8 mouse cellular contexts compared by ENCODE assay signal in the genomic region with DNA sequence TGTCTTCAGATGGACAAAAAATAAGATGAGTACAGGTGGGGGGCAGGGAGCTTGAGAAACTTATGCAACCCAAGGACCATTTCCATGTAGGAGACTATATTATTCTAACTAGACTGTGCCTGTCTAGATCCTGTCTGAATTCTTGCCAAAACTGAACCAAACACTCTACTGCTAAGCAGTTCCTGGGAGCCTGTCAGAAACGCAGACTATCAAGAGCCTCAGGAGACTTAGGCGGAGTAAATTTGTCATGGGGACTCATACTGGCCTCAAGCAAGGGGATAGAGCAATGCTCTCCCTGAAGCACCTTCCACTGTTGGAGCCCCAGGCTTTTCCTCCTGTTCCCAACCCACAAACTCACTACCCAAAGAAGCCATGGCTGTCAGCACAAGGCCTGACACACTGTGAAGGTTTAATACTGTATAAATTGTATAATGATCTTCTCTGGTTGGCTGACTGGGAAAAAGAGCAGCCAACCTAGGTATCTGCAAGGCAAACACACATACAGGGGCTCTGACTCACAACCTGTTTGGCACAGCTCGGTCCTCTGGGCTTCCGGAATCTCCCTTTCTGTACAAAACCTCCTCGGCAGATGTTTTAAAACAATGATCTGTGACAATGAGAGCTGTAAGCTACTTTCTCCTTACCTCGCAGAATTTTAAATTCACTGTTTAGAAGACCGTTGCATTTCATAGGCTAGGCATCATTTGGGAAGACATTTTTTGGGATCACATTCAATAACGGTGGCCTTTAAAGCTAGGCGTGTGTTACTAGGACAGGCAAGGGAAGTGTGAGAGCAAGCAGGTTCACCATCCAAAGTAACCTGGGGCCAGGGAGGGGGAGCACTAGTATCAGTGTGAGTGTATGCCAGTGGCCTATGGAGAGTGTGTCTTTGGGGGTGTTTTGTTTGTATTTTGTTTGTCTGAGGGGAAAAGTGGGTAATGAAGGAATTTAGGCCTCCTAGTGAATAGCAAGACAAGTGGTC. TPM values are rescaled to one million over a fixed set of nuclear protein-coding genes. Genes with fewer than 3 reads are reported as not detected.
A peak's percentile ranks its signal among the peaks of the same experiment; 100 is the strongest.
DNase-seq lines count a peak whose midpoint lies in the region; ATAC-seq and TF ChIP-seq lines count a peak whose summit lies in the region.

No protein-coding gene starts in this region.

- no peaks in the 10 kb centered on the region for H3K9me3 ChIP-seq in embryonic facial prominence, embryonic 15.5 days (replicated peaks)
- H3K9me3 ChIP-seq in hindbrain, embryonic 14.5 days (ENCODE audit: control insufficient read depth, low read length) = no peaks in the 10 kb centered on the region
- H3K9me3 ChIP-seq in midbrain, embryonic 16.5 days (replicated peaks; ENCODE audit: control insufficient read depth, low read length, poor library complexity, severe bottlenecking) = no peaks in the 10 kb centered on the region

- 0 out of 2 replicates have a peak, but pooled peaks cover 2% of the 10 kb centered on the region for H3K4me1 ChIP-seq in liver, adult 2 months (ENCODE audit: control insufficient read depth, insufficient read depth, low read length)
- H3K4me1 ChIP-seq in embryonic facial prominence, embryonic 15.5 days = peaks cover 26% of the 10 kb centered on the region
- H3K4me1 ChIP-seq in hindbrain, embryonic 14.5 days (replicated peaks; ENCODE audit: control insufficient read depth, insufficient read depth, low read length) = peaks cover 42% of the 10 kb centered on the region
- peaks cover 33% of the 10 kb centered on the region for H3K4me1 ChIP-seq in midbrain, embryonic 16.5 days (ENCODE audit: control insufficient read depth, insufficient read depth, low read length)

- H3K36me3 ChIP-seq in liver, adult 2 months (ENCODE audit: control insufficient read depth, insufficient read depth, low read length) = no peaks in the 10 kb centered on the region
- no peaks in the 10 kb centered on the region for H3K36me3 ChIP-seq in embryonic facial prominence, embryonic 15.5 days
- no peaks in the 10 kb centered on the region for H3K36me3 ChIP-seq in hindbrain, embryonic 14.5 days (replicated peaks; ENCODE audit: control insufficient read depth, insufficient read depth)
- no peaks in the 10 kb centered on the region for H3K36me3 ChIP-seq in midbrain, embryonic 16.5 days (ENCODE audit: control insufficient read depth, insufficient read depth, low read length)

- H3K9ac ChIP-seq in liver, adult 2 months (ENCODE audit: low read depth, low read length) = peak overlapping the region; percentile 28; the same call in 1 of the 2 replicates
- no peak overlapping the region for H3K9ac ChIP-seq in embryonic facial prominence, embryonic 15.5 days
- peak overlapping the region; percentile 93 for H3K9ac ChIP-seq in hindbrain, embryonic 14.5 days
- peak overlapping the region; percentile 95 for H3K9ac ChIP-seq in midbrain, embryonic 16.5 days (ENCODE audit: low read depth, low read length)

- no peaks in the 10 kb centered on the region for H3K79me2 ChIP-seq in liver, adult 2 months (ENCODE audit: control insufficient read depth, insufficient read depth, low read length)

- no peak for TF ChIP-seq CTCF in liver, adult 2 months (IDR thresholded peaks at IDR 0.05; ENCODE audit: low read depth, low read length)

- WGBS in liver, adult 2 months = 84% methylated on average over 9 of the region's 9 CpGs
- 58% methylated on average over 9 of the region's 9 CpGs for WGBS in embryonic facial prominence, embryonic 15.5 days
- 65% methylated on average over 9 of the region's 9 CpGs for WGBS in hindbrain, embryonic 14.5 days
- 66% methylated on average over 9 of the region's 9 CpGs for WGBS in midbrain, embryonic 16.5 days

- H3K27me3 ChIP-seq in liver, adult 2 months (ENCODE audit: control insufficient read depth, insufficient read depth, low read length) = no peaks in the 10 kb centered on the region
- no peaks in the 10 kb centered on the region for H3K27me3 ChIP-seq in embryonic facial prominence, embryonic 15.5 days
- H3K27me3 ChIP-seq in hindbrain, embryonic 14.5 days (ENCODE audit: control insufficient read depth, insufficient read depth, low read length) = 0 out of 2 replicates have a peak, but pooled peaks cover 2% of the 10 kb centered on the region
- H3K27me3 ChIP-seq in midbrain, embryonic 16.5 days (ENCODE audit: control insufficient read depth, insufficient read depth, low read depth, low read length) = no peaks in the 10 kb centered on the region

- no peak for TF ChIP-seq POLR2A in liver, adult 2 months (IDR thresholded peaks at IDR 0.05; ENCODE audit: extremely low read depth, insufficient read depth, low read length)

- H3K27ac ChIP-seq in liver, adult 2 months (replicated peaks; ENCODE audit: insufficient read depth, low read depth, low read length) = no peak overlapping the region
- H3K27ac ChIP-seq in embryonic facial prominence, embryonic 15.5 days (replicated peaks) = peak overlapping the region; percentile 75; the same call in 1 of the 2 replicates
- no peak overlapping the region for H3K27ac ChIP-seq in hindbrain, embryonic 14.5 days
- no peak overlapping the region; the same call in 1 of the 2 replicates for H3K27ac ChIP-seq in midbrain, embryonic 16.5 days (ENCODE audit: low read length)

- H3K4me2 ChIP-seq in embryonic facial prominence, embryonic 15.5 days (replicated peaks) = peak overlapping the region; percentile 88
- peak overlapping the region; percentile 80 for H3K4me2 ChIP-seq in hindbrain, embryonic 14.5 days (replicated peaks)
- H3K4me2 ChIP-seq in midbrain, embryonic 16.5 days (ENCODE audit: low read length) = peak overlapping the region; percentile 85

- no peak for DNase-seq in liver, adult 2 months (ENCODE audit: extremely low read depth, low read depth, low spot score)
- DNase-seq in liver = no peak
- DNase-seq in hindbrain, embryonic 14.5 days (ENCODE audit: low spot score) = no peak
- no peak for DNase-seq in embryo, embryonic 9.5 days (ENCODE audit: extremely low spot score)
- DNase-seq in left cerebral cortex, adult 9 months (ENCODE audit: low spot score in 2 of 2) = no peak
- DNase-seq in layer of hippocampus, adult 9-10 months (ENCODE audit: low spot score) = no peak

- no peak overlapping the region for H3K4me3 ChIP-seq in liver, adult 2 months (ENCODE audit: insufficient read depth, low read depth, low read length)
- peak overlapping the region; percentile 76 for H3K4me3 ChIP-seq in embryonic facial prominence, embryonic 15.5 days (replicated peaks)
- H3K4me3 ChIP-seq in hindbrain, embryonic 14.5 days (replicated peaks; ENCODE audit: low read length) = peak overlapping the region; percentile 82
- peak overlapping the region; percentile 77 for H3K4me3 ChIP-seq in midbrain, embryonic 16.5 days (ENCODE audit: low read depth, low read length)

- ATAC-seq in embryonic facial prominence, embryonic 15.5 days (ENCODE audit: insufficient number of reproducible peaks, low FRiP score, low TSS enrichment, low read depth) = no peak; the same call in 1 of the 2 replicates
- peak; percentile 3; the same call in 1 of the 2 replicates for ATAC-seq in hindbrain, embryonic 14.5 days (ENCODE audit: low FRiP score)
- peak; percentile 44 for ATAC-seq in midbrain, embryonic 16.5 days

RNA-seq across cellular contexts. Expression of a gene that starts 0.7 kb away (rescaled TPM):
- 2.0 and 3.3 TPM in 2 replicates for total RNA-seq in liver, adult 2 months (2014; rRNA removed)
- polyA plus RNA-seq in liver, adult 2 months (2012; rRNA removed) = 0.65 and 1.7 TPM in 2 replicates
- 11.8 and 12.0 TPM in 2 replicates for polyA plus RNA-seq in embryonic facial prominence, embryonic 15.5 days (2015; fragmentation: Nextera tagmentation; extraction: Ambion mirVana)
- 66.3 and 80.7 TPM in 2 replicates for polyA plus RNA-seq in hindbrain, embryonic 14.5 days (2014; fragmentation: Nextera tagmentation; extraction: Ambion mirVana)
- polyA plus RNA-seq in midbrain, embryonic 16.5 days (2015; fragmentation: Nextera tagmentation; extraction: Ambion mirVana) = 68.5 and 72.1 TPM in 2 replicates
